Mouse (Mus musculus): ENCODE measurements around the gene Ulk4.

- TF ChIP-seq CTCF (IDR thresholded peaks at IDR 0.05) (no peak), POLR2A (IDR thresholded peaks at IDR 0.05; ENCODE audit: insufficient read depth, low read depth, low read length) (no peak), EP300 (IDR thresholded peaks at IDR 0.05; ENCODE audit: insufficient read depth, low read depth, low read length) (no peak)
Observed at GRCm38 (mm10) chr9:120930021-120930420, 347.0 kb downstream of the Ulk4 start.
